Mouse (Mus musculus) layer of hippocampus, adult 18-20 months (tissue): ENCODE results near the gene Scpep1. TPM values are rescaled to one million over a fixed set of nuclear protein-coding genes. Genes with fewer than 3 reads are reported as not detected.
"Not testable (repeated sequence)": the region's sequence is repeated elsewhere in the genome, so short reads cannot be mapped to it uniquely, and the experiment has no call there.

Experiments used
- DNase-seq, 2 experiments: peaks; one replicate each; pipeline ENCODE4 v3.0.0; 2022; ENCODE audit warnings: low spot score in 2 of 2
- long read RNA-seq: library from polyadenylated mRNA; stranded (forward); transcript quantifications from one replicate; pipeline ENCODE4 v2.0.0, GENCODE M21; 2021
- total RNA-seq, 2 experiments: library from RNA; stranded (reverse); gene quantifications; 2 replicates each; pipeline ENCODE4 v1.2.3; 2021

Scpep1 gene
- total RNA-seq, result 10 to 100 TPM; 13.9 to 16.3 TPM
- long read RNA-seq, transcript Scpep1-201 (13 exons, 2,097 nt), result major isoform, 22 of 23 reads
- long read RNA-seq, partial matches to known transcripts, result 0 of 23 reads
- long read RNA-seq, other reads (novel, unspliced or antisense), result 1 of 23 reads

- DNase-seq, result peak; percentile 91 to 97
These were observed at the start of gene Scpep1 for GRCm38 (mm10) chr11:88955217-88955969. Gene Scpep1, minus strand, starts transcription at chr11:88955465.

GRCm38 (mm10) chr11:89003726-89004125 is 48.5 kb upstream of the Scpep1 start:
- no peak for DNase-seq

GRCm38 (mm10) chr11:89003078-89003477 is 47.8 kb upstream of the Scpep1 start:
- DNase-seq, result no peak

GRCm38 (mm10) chr11:89002621-89003020 is 47.4 kb upstream of the Scpep1 start:
- DNase-seq, result no peak

GRCm38 (mm10) chr11:89002068-89002467 is 46.8 kb upstream of the Scpep1 start:
- no peak for DNase-seq

- no peak for DNase-seq
These were observed 46.3 kb upstream of the Scpep1 start for GRCm38 (mm10) chr11:89001569-89001968.

GRCm38 (mm10) chr11:89000527-89000819 is 45.2 kb upstream of the Scpep1 start:
- no peak for DNase-seq

- no peak for DNase-seq
These were observed 44.7 kb upstream of the Scpep1 start for GRCm38 (mm10) chr11:88999723-89000526.

GRCm38 (mm10) chr11:88998974-88999722 is 43.9 kb upstream of the Scpep1 start, which contains the start of gene Trim25:
Gene Trim25, plus strand, starts transcription at chr11:88999376.
- DNase-seq, result peak; percentile 18 to 35

GRCm38 (mm10) chr11:88998406-88998805 is 43.1 kb upstream of the Scpep1 start:
- no peak for DNase-seq

- DNase-seq, result not testable (repeated sequence)
These were observed 42.1 kb upstream of the Scpep1 start for GRCm38 (mm10) chr11:88997343-88997742.

- no peak for DNase-seq
These were observed 41.2 kb upstream of the Scpep1 start for GRCm38 (mm10) chr11:88996427-88996826.

- DNase-seq, result no peak
These were observed 40.4 kb upstream of the Scpep1 start for GRCm38 (mm10) chr11:88995616-88996015.

GRCm38 (mm10) chr11:88994492-88994891 is 39.2 kb upstream of the Scpep1 start:
- no peak for DNase-seq

GRCm38 (mm10) chr11:88993625-88994024 is 38.4 kb upstream of the Scpep1 start:
- peak in 1 of 2 experiments; percentile 57 for DNase-seq

GRCm38 (mm10) chr11:88993186-88993585 is 37.9 kb upstream of the Scpep1 start:
- no peak for DNase-seq

GRCm38 (mm10) chr11:88989530-88989929 is 34.3 kb upstream of the Scpep1 start:
- no peak for DNase-seq

GRCm38 (mm10) chr11:88988956-88989355 is 33.7 kb upstream of the Scpep1 start:
- no peak for DNase-seq

- DNase-seq, result peak in 1 of 2 experiments; percentile 21
These were observed 31.4 kb upstream of the Scpep1 start for GRCm38 (mm10) chr11:88986616-88987015.

- DNase-seq, result no peak
These were observed 26.1 kb upstream of the Scpep1 start for GRCm38 (mm10) chr11:88981337-88981736.

GRCm38 (mm10) chr11:88977188-88977587 is 21.9 kb upstream of the Scpep1 start:
- DNase-seq, result no peak
